Mouse (Mus musculus) layer of hippocampus, postnatal 36 days (tissue): ENCODE measurements at regions not wholly inside any gene's neighbourhood (a gene's known extent, or its start where the extent isn't known, plus 50 kb on each side); places are given as distances from the start of the nearest gene placed in this dataset.

Experiments used
- DNase-seq, 2 experiments: peaks; one replicate each; pipeline ENCODE4 v3.0.0; 2022

GRCm38 (mm10) chr5:108903134-108903923 is 50.9 kb upstream of the Vmn2r9 start:
- DNase-seq = peak; percentile 31 to 33
